Mouse (Mus musculus) midbrain, embryonic 11.5 days (tissue): ENCODE data around the gene Bri3. TPM values are rescaled to one million over a fixed set of nuclear protein-coding genes. Genes with fewer than 3 reads are reported as not detected.

Source experiments
- ATAC-seq: fragments of 200-750 bp; cut with Nextera tagmentation; 2 replicates; pipeline ENCODE4 v1.8.0; 2017; ENCODE audit warnings: moderate TSS enrichment, moderate library complexity; ENCODE audit not compliant: low FRiP score
- DNase-seq: peaks from one replicate; pipeline ENCODE4 v3.0.0; 2015; ENCODE audit warnings: low spot score; ENCODE audit errors: missing footprints
- H3K27ac ChIP-seq: fragments of 300-500 bp; sonication (generic); 2 replicates; pipeline ENCODE4 v1.5.1; 2014; ENCODE audit warnings: low read depth, low read length
- H3K27me3 ChIP-seq: fragments of 300-500 bp; sonication (generic); 2 replicates; pipeline ENCODE4 v1.6.1; 2014; ENCODE audit warnings: mild to moderate bottlenecking, low read length, moderate library complexity, mixed read lengths; ENCODE audit not compliant: control insufficient read depth, insufficient read depth
- H3K36me3 ChIP-seq: fragments of 300-500 bp; sonication (generic); 2 replicates; pipeline ENCODE4 v1.6.1; 2014; ENCODE audit warnings: mild to moderate bottlenecking, low read length, moderate library complexity, mixed read lengths; ENCODE audit not compliant: control insufficient read depth, insufficient read depth
- H3K4me1 ChIP-seq: fragments of 300-500 bp; sonication (generic); 2 replicates; pipeline ENCODE4 v1.6.1; 2014; ENCODE audit warnings: low read length; ENCODE audit not compliant: control insufficient read depth, insufficient read depth
- H3K4me2 ChIP-seq: fragments of 300-500 bp; sonication (generic); 2 replicates; pipeline ENCODE4 v1.6.1; 2014; ENCODE audit warnings: mild to moderate bottlenecking, moderate library complexity
- H3K4me3 ChIP-seq: fragments of 300-500 bp; sonication (generic); 2 replicates; pipeline ENCODE4 v1.5.1; 2014; ENCODE audit warnings: low read depth, low read length
- H3K9ac ChIP-seq: fragments of 300-500 bp; sonication (generic); 2 replicates; pipeline ENCODE4 v1.6.1; 2014; ENCODE audit warnings: low read length
- H3K9me3 ChIP-seq: fragments of 300-500 bp; sonication (generic); 2 replicates; pipeline ENCODE4 v1.6.1; 2016; ENCODE audit warnings: low read length; ENCODE audit not compliant: control insufficient read depth
- WGBS: fragments of 180-500 bp; shearing (Covaris S2); extraction: QIAGEN DNeasy Blood & Tissue Kit; methylation state at CpG from one replicate; pipeline ENCODE4 v1.1.7; 2014; 5-methylcytosine and 5-hydroxymethylcytosine counted together
- polyA plus RNA-seq: library from polyadenylated mRNA; unstranded; fragments of >200 nt; fragmentation: Nextera tagmentation; extraction: Ambion mirVana; gene quantifications from 2 replicates; pipeline ENCODE4 v1.2.1, GENCODE M21; 2014

Bri3 gene
- polyA plus RNA-seq, 1 experiment from 2014 or later = 130 TPM

DNA sequence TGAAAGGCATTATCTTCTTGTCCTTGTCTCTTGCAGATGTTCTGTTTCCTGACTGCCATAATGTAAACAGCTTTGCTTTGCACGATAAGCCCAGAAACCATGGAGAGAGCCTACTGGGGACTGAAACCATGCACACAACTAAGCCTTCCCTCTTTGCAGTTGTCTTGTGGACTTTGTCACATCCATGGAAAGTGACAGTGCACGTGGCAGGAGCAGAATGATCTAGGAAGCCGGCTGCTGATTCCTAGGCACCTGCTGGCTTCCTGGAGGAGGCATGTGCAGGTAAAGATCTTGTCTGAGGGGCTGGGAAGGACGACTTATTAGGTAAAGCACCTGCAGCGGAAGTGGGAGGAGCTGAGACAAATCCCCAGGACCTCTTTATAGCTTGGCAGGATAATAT lies 203.7 kb downstream of the Bri3 start:
- Histone ChIP-seq H3K4me2 (no peak overlapping the region), H3K4me3 (no peak overlapping the region), H3K9ac (no peak overlapping the region), H3K9me3 (no peaks in the 10 kb centered on the region), H3K27me3 (no peaks in the 10 kb centered on the region), H3K4me1 (no peaks in the 10 kb centered on the region), H3K36me3 (no peaks in the 10 kb centered on the region), H3K27ac (no peak overlapping the region)
- WGBS = 48% methylated on average over 5 of the region's 5 CpGs
- ATAC-seq = no peak
- no peak for DNase-seq

DNA sequence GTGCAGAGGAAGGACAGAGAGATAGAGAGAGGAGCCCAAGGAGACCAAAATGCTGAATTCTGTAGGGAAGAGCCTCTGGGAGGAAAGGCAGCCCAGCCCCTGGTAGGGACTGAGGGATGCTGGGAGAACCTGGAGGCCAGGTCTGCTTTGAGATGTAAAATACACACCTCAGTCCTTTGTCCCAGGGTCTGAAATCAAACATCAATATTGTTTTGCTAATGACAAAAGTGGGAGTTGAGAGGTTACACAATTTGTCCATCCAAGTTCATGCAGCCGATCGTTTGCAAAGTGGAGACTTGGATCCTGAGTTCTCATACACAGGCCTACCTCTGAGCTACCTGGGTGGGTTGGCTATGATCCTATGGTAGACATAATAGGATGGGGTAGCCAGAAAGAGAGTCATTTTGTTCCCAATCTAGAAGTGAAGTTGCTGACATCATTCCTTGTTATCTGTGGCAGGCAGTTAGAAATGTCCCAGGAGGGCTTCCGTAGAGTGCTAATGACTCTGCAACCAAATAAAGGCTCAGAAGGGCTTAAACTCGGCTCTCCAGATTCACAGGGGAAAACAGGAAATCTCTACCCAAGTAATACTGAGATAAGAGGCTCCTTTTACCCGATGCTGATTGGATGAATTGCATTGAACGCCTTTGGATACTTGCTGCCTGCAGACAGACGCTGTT lies 208.7 kb downstream of the Bri3 start:
- Histone ChIP-seq H3K27ac (no peak overlapping the region), H3K36me3 (no peaks in the 10 kb centered on the region), H3K4me1 (no peaks in the 10 kb centered on the region), H3K27me3 (no peaks in the 10 kb centered on the region), H3K4me3 (no peak overlapping the region), H3K4me2 (no peak overlapping the region), H3K9me3 (no peaks in the 10 kb centered on the region), H3K9ac (no peak overlapping the region)
- ATAC-seq (no peak), DNase-seq (no peak)
- 71% methylated on average over 7 of the region's 7 CpGs for WGBS

DNA sequence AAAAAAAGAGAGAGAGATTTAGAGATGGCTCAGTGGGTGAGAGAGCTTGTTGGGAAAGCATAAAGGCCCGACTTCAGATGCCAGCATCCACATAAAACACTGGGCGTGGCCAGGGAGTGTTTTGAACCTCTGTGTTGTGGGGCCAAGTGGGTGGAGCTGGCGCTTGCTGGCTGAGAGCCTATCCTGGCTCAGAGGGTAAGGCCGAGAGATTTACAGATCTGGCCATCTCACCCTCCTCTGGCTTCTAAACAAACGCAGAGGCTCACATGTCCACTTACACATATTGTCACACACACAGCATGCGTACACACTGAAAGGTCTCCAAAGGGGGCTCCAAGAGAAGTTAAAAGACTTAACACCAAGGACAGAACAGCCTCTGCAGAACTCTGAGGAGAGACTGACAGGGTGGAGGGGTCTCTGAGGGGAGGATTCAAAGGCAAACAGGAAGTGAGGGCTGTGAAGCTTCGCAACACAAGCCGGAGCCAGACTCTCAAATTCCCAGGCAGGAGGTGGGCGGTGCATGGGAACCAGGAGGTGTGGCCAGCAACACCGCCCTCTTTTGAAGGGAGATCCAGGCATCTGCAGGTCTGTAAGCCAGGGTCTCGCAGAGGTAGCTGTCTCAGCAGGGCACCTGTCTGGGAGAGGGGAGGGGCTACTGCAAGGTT lies 213.5 kb downstream of the Bri3 start:
- no peak overlapping the region for H3K9ac ChIP-seq
- 0 out of 2 replicates have a peak, but pooled peaks have one; percentile 40 for ATAC-seq
- 11% methylated on average over 11 of the region's 11 CpGs for WGBS
- H3K4me2 ChIP-seq = peak overlapping the region; percentile 31
- H3K4me1 ChIP-seq = no peaks in the 10 kb centered on the region
- no peak overlapping the region for H3K4me3 ChIP-seq
- H3K9me3 ChIP-seq = no peaks in the 10 kb centered on the region
- DNase-seq = peak; percentile 92
- H3K27ac ChIP-seq = no peak overlapping the region
- no peaks in the 10 kb centered on the region for H3K36me3 ChIP-seq
- no peaks in the 10 kb centered on the region for H3K27me3 ChIP-seq

DNA sequence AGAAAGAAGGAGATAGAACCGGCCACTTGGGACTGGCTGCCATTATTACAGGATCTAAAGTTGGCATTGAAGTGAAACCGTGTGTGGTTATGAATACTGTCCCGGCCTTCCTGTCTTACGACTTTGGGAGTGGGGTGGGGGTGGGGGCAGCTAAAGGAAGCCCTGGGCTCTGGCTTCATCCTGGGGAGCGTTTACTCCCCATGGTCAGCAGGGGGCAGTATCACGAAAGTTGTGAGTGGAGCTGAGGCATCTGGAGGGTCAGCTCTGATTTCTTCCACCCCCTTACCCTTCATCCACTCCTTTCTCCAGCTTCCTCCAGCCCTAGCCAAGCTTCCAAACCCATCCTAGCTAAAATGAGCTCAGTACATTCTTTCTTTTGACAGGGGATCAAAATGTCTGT lies 222.8 kb downstream of the Bri3 start:
- Histone ChIP-seq H3K4me2 (no peak overlapping the region), H3K9me3 (no peaks in the 10 kb centered on the region), H3K9ac (no peak overlapping the region), H3K27me3 (no peaks in the 10 kb centered on the region), H3K4me1 (no peaks in the 10 kb centered on the region), H3K27ac (no peak overlapping the region), H3K4me3 (no peak overlapping the region), H3K36me3 (no peaks in the 10 kb centered on the region)
- 55% methylated on average over 6 of the region's 6 CpGs for WGBS
- ATAC-seq (no peak), DNase-seq (no peak)

DNA sequence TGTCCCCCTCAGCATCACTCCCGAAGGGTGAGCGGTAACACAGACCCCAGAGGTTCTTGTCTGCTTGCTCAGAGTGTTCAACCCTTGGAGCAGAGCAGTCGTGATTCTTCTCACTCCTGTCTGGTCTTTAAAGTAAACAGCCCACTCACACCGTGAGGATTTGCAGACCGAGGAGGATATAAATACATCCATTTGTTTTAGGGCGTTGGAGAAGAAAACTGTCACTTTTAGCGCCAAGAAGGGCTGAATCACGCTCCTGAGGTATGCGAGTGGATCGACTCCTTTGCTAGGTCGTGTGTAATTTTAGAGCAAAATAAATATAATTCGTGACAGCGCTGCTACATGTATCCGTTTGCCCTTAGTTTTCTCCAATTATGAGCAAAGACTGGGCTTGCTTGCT lies 228.8 kb downstream of the Bri3 start:
- H3K4me3 ChIP-seq = no peak overlapping the region
- H3K9me3 ChIP-seq = no peaks in the 10 kb centered on the region
- H3K9ac ChIP-seq = no peak overlapping the region
- H3K4me2 ChIP-seq = no peak overlapping the region
- H3K27ac ChIP-seq = no peak overlapping the region
- DNase-seq (no peak), ATAC-seq (no peak)
- H3K4me1 ChIP-seq = no peaks in the 10 kb centered on the region
- H3K36me3 ChIP-seq = no peaks in the 10 kb centered on the region
- WGBS = 82% methylated on average over 14 of the region's 14 CpGs
- H3K27me3 ChIP-seq = no peaks in the 10 kb centered on the region

- Histone ChIP-seq H3K4me3 (no peak overlapping the region), H3K27ac (no peak overlapping the region), H3K9me3 (no peaks in the 10 kb centered on the region), H3K4me2 (no peak overlapping the region), H3K36me3 (no peaks in the 10 kb centered on the region), H3K9ac (no peak overlapping the region), H3K4me1 (no peaks in the 10 kb centered on the region), H3K27me3 (no peaks in the 10 kb centered on the region)
- WGBS = 56% methylated on average over 8 of the region's 8 CpGs
- no peak for ATAC-seq
- DNase-seq = no peak
Observed at GRCm38 (mm10) chr5:144479677-144480171, 235.5 kb downstream of the Bri3 start.

GRCm38 (mm10) chr5:144483659-144484375 lies 239.6 kb downstream of the Bri3 start:
- WGBS = 58% methylated on average over 16 of the region's 16 CpGs

GRCm38 (mm10) chr5:144491308-144491707 lies 247.1 kb downstream of the Bri3 start:
- Histone ChIP-seq H3K9ac (no peak overlapping the region), H3K27ac (no peak overlapping the region), H3K4me2 (no peak overlapping the region), H3K4me3 (no peak overlapping the region), H3K4me1 (no peaks in the 10 kb centered on the region), H3K9me3 (no peaks in the 10 kb centered on the region), H3K27me3 (no peaks in the 10 kb centered on the region), H3K36me3 (no peaks in the 10 kb centered on the region)
- 16% methylated on average over 6 of the region's 6 CpGs for WGBS
- ATAC-seq = no peak
- DNase-seq = peak; percentile 83

More at GRCm38 (mm10) chr5:144483659-144484375, 239.6 kb downstream of the Bri3 start:
- Histone ChIP-seq H3K4me3 (no peak overlapping the region), H3K36me3 (no peaks in the 10 kb centered on the region), H3K9ac (no peak overlapping the region), H3K4me1 (no peaks in the 10 kb centered on the region), H3K27me3 (no peaks in the 10 kb centered on the region), H3K9me3 (no peaks in the 10 kb centered on the region), H3K27ac (no peak overlapping the region), H3K4me2 (no peak overlapping the region)
- ATAC-seq = no peak
- DNase-seq = no peak
